Mouse (Mus musculus) neural tube, embryonic 13.5 days (tissue): ENCODE data around the gene Phf21a. TPM values are rescaled to one million over a fixed set of nuclear protein-coding genes. Genes with fewer than 3 reads are reported as not detected.
A peak's percentile ranks its signal among the peaks of the same experiment; 100 is the strongest.

ENCODE experiments used
- microRNA counts: library from miRNA; unstranded; fragments of <30 nt; microRNA quantifications from one replicate; lab custom pipeline; 2016
- microRNA-seq: library from miRNA; unstranded; fragments of <30 nt; microRNA quantifications from one replicate; pipeline ENCODE4, GENCODE M21; 2016
- polyA plus RNA-seq: library from polyadenylated mRNA; unstranded; fragments of >200 nt; fragmentation: Nextera tagmentation; extraction: Ambion mirVana; gene quantifications from 2 replicates; pipeline ENCODE4 v1.2.1, GENCODE M21; 2015

Gene Phf21a
- polyA plus RNA-seq, 1 experiment from 2014 or later = 38.5 TPM

MicroRNAs within 50 kb of the gene (microRNA counts, 519-probe panel; counts per million panel counts)
- microRNA mmu-miR-1955 (lab: Ali Mortazavi, UCI) = 4,050 counts per million, percentile 65 among the panel's probes with 10 or more counts

Small RNA genes lying within 50 kb of the gene (microRNA-seq; reads per million reads assigned to microRNA genes)
- gene Mir1955 = 16.4 reads per million, percentile 33 among the genes with 10 or more reads in this experiment
- not detected for gene Mir7000

Other genes starting within 250 kb of the Phf21a start
- gene Chrm4, start 165.9 kb upstream of the Phf21a start, polyA plus RNA-seq = 1.2 and 1.5 TPM in 2 replicates
- gene Mdk, start 160.8 kb upstream of the Phf21a start, polyA plus RNA-seq = 289 and 336 TPM in 2 replicates
- 0.22 TPM in 1 of 2 replicates, not detected in the other for gene Gm9821, start 147.4 kb upstream of the Phf21a start, polyA plus RNA-seq
- 35.7 and 38.8 TPM in 2 replicates for gene Dgkz, start 117.3 kb upstream of the Phf21a start, polyA plus RNA-seq
- 3.3 and 3.7 TPM in 2 replicates for gene Creb3l1, start 68.6 kb upstream of the Phf21a start, polyA plus RNA-seq